Mouse (Mus musculus) kidney, postnatal 25 days (tissue): ENCODE data around the gene Zfp358.

Experiments used
- DNase-seq, 2 experiments: peaks; one replicate each; pipeline ENCODE4 v3.0.0; 2021; ENCODE audit warnings: mixed read lengths in 2 of 2

Gene Zfp358

GRCm38 (mm10) chr8:3492901-3493844 lies at the start of gene Zfp358:
TSS of gene Zfp358 (plus strand) at chr8:3493138.
- DNase-seq, result peak; percentile 77 to 89

- no peak for DNase-seq
Observed at GRCm38 (mm10) chr8:3449226-3449625, 43.7 kb upstream of the Zfp358 start.

- DNase-seq, result peak; percentile 33 to 51
Observed at GRCm38 (mm10) chr8:3450670-3451069, 42.3 kb upstream of the Zfp358 start.

GRCm38 (mm10) chr8:3451992-3452391 lies 40.9 kb upstream of the Zfp358 start:
- peak; percentile 36 to 79 for DNase-seq

- peak; percentile 31 to 62 for DNase-seq
Observed at GRCm38 (mm10) chr8:3463248-3463647, 29.7 kb upstream of the Zfp358 start.

- DNase-seq, result peak; percentile 50 to 52
Observed at GRCm38 (mm10) chr8:3464309-3464708, 28.6 kb upstream of the Zfp358 start.

- DNase-seq, result peak; percentile 99 to 100
Observed at GRCm38 (mm10) chr8:3467006-3467885, 25.7 kb upstream of the Zfp358 start, which contains the start of gene Pex11g. TSS of gene Pex11g (minus strand) at chr8:3467680.

GRCm38 (mm10) chr8:3467886-3468545 lies 24.9 kb upstream of the Zfp358 start:
- no peak for DNase-seq

- DNase-seq, result no peak
Observed at GRCm38 (mm10) chr8:3468838-3469237, 24.1 kb upstream of the Zfp358 start.

GRCm38 (mm10) chr8:3470562-3470961 lies 22.4 kb upstream of the Zfp358 start, which contains the start of gene Tex45:
TSS of gene Tex45 (plus strand) at chr8:3470862.
- DNase-seq, result no peak

- DNase-seq, result no peak
Observed at GRCm38 (mm10) chr8:3475715-3476429, 17.1 kb upstream of the Zfp358 start.

- DNase-seq, result no peak
Observed at GRCm38 (mm10) chr8:3480221-3480785, 12.6 kb upstream of the Zfp358 start.

- DNase-seq, result no peak
Observed at GRCm38 (mm10) chr8:3481605-3482004, 11.3 kb upstream of the Zfp358 start.

GRCm38 (mm10) chr8:3482240-3482740 lies 10.6 kb upstream of the Zfp358 start:
- no peak for DNase-seq

- no peak for DNase-seq
Observed at GRCm38 (mm10) chr8:3483546-3483945, 9.4 kb upstream of the Zfp358 start.

GRCm38 (mm10) chr8:3485192-3485591 lies 7.7 kb upstream of the Zfp358 start:
- DNase-seq, result no peak

- DNase-seq, result no peak
Observed at GRCm38 (mm10) chr8:3493845-3494208, 889 bp downstream of the Zfp358 start.

- DNase-seq, result no peak
Observed at GRCm38 (mm10) chr8:3495578-3496427, 2.9 kb downstream of the Zfp358 start.

GRCm38 (mm10) chr8:3496428-3496748 lies 3.5 kb downstream of the Zfp358 start:
- DNase-seq, result no peak

GRCm38 (mm10) chr8:3498583-3498982 lies 5.6 kb downstream of the Zfp358 start:
- no peak for DNase-seq

- no peak for DNase-seq
Observed at GRCm38 (mm10) chr8:3499751-3500150, 6.8 kb downstream of the Zfp358 start.
